Mouse (Mus musculus): ENCODE results near the gene Gm17416. TPM values are rescaled to one million over a fixed set of nuclear protein-coding genes. Genes with fewer than 3 reads are reported as not detected.

Gm17416 gene
- polyA plus RNA-seq, 1 experiment, result not detected

DNA sequence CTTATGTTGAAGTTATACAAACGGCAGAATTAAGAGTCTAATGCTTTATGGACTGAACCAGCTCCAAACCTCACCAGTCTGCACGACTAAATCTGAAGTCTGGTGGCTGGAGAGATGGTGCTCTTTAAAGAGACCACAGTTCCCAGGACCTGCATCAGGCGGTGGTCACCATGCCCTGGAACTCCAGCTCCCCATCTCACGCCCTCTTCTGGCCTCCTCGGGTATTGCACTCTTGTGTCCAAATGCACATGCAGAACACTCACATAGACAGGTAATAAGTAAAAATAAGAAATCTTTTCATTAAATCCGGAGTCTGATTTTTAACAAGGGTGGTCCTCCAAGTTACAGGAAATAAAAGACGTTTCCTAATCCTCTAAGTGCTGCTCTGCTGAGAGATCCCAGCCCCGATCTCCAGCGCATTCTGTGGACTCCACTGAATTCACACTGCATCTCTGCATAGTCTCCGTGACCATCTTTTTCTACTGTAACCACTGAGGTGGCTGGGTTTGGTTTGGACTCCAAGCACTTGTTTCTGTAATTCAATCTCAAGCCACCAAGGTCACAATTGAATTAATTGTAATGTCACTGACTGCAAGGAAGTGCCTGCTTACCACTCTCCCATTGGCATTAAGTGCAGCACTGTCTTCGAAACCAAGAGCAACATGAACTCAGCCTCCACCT, 3.1 kb downstream of the Gm17416 start, which contains the start of gene Defb21:
Gene Defb21, plus strand, starts transcription at position 631 of the 681 bp plus-strand sequence.
- no peak within 1 kb of the TSS for H3K4me3 ChIP-seq (ENCODE audit: insufficient read depth, poor library complexity, severe bottlenecking)
- H3K36me3 ChIP-seq (ENCODE audit: control insufficient read depth, insufficient read depth), result no peaks in the 10 kb centered on the region
- no peak for TF ChIP-seq MYOD1 (IDR thresholded peaks at IDR 0.05; ENCODE audit: control insufficient read depth, insufficient read length, low read depth)
- no peak for TF ChIP-seq USF1 (IDR thresholded peaks at IDR 0.05; ENCODE audit: low read depth)
- TF ChIP-seq MAX (IDR thresholded peaks at IDR 0.05), result no peak
- TF ChIP-seq FOSL1 (IDR thresholded peaks at IDR 0.05; ENCODE audit: insufficient read depth, low read length, poor library complexity, severe bottlenecking), result no peak
- no peak for TF ChIP-seq CTCF (IDR thresholded peaks at IDR 0.05; ENCODE audit: control insufficient read depth, insufficient read depth, insufficient read length)
- TF ChIP-seq CEBPB (IDR thresholded peaks at IDR 0.05; ENCODE audit: low read depth), result no peak
- no peak for TF ChIP-seq MYOG (IDR thresholded peaks at IDR 0.05; ENCODE audit: control insufficient read depth, extremely low read depth, insufficient read length)
- no peaks in the 10 kb centered on the region for H3K79me3 ChIP-seq (ENCODE audit: low read depth)
- no peaks in the 10 kb centered on the region for H3K79me2 ChIP-seq (ENCODE audit: control insufficient read depth, insufficient read depth)
- H3K27me3 ChIP-seq (ENCODE audit: control insufficient read depth, insufficient read depth, insufficient read length), result peaks cover 17% of the 10 kb centered on the region
- H3ac ChIP-seq (ENCODE audit: control insufficient read depth, insufficient read length, low read depth), result no peak within 1 kb of the TSS

DNA sequence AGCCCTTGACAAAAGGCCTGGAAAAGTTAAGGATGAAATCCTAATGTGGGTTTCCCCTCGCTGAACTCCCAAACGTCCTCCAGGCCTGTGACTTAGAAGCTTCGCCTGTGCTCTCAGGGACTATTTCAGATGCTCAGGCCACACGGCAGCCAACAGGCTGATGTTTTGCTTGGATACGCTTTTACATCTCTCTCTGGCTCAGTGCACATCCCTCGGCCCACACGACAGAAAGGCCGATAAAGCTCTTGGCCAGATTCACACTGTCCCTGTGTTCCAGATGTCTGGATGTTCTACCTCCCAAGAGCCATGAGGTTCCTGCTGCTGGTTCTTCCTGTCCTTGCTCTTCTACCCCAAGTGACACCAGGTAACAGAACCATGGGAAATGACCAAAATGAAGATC, 4.3 kb downstream of the Gm17416 start:
- Histone ChIP-seq H3K36me3 (ENCODE audit: control insufficient read depth, insufficient read depth) (no peaks in the 10 kb centered on the region), H3K79me2 (ENCODE audit: control insufficient read depth, insufficient read depth) (no peaks in the 10 kb centered on the region), H3K79me3 (ENCODE audit: low read depth) (no peaks in the 10 kb centered on the region), H3K27me3 (ENCODE audit: control insufficient read depth, insufficient read depth, insufficient read length) (peaks cover 17% of the 10 kb centered on the region), H3K4me3 (ENCODE audit: insufficient read depth, poor library complexity, severe bottlenecking) (no peak overlapping the region), H3ac (ENCODE audit: control insufficient read depth, insufficient read length, low read depth) (no peak overlapping the region)
- TF ChIP-seq MYOG (IDR thresholded peaks at IDR 0.05; ENCODE audit: control insufficient read depth, extremely low read depth, insufficient read length), result no peak
- no peak for TF ChIP-seq MAX (IDR thresholded peaks at IDR 0.05)
- TF ChIP-seq CEBPB (IDR thresholded peaks at IDR 0.05; ENCODE audit: low read depth), result no peak
- no peak for TF ChIP-seq FOSL1 (IDR thresholded peaks at IDR 0.05; ENCODE audit: insufficient read depth, low read length, poor library complexity, severe bottlenecking)
- no peak for TF ChIP-seq MYOD1 (IDR thresholded peaks at IDR 0.05; ENCODE audit: control insufficient read depth, insufficient read length, low read depth)
- TF ChIP-seq USF1 (IDR thresholded peaks at IDR 0.05; ENCODE audit: low read depth), result no peak
- no peak for TF ChIP-seq CTCF (IDR thresholded peaks at IDR 0.05; ENCODE audit: control insufficient read depth, insufficient read depth, insufficient read length)

DNA sequence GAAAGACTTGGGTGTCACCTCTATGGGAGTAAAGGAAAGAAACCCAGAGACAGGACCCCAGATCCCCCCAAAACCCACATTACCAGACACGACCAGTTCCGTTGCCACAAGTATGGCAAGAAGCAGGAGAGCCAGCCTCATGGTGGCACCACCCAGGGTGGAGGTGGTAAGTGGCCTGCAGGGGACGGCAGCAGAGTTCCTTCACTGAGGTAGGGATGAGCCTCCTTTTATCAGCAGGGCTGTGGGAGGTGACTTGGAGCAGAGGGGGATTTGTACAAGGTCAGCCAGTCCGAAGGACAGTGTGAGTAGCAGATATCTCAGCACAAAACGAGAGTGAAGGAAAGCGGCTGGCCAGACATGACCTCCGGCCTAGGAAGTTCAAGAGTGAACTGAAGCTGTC, 11.0 kb downstream of the Gm17416 start, which contains the start of gene Defb19:
Gene Defb19, minus strand, starts transcription at position 206 of the 400 bp plus-strand sequence.
- H3K27me3 ChIP-seq (ENCODE audit: control insufficient read depth, insufficient read depth, insufficient read length), result peaks cover 20% of the 10 kb centered on the region
- H3K4me3 ChIP-seq (ENCODE audit: insufficient read depth, poor library complexity, severe bottlenecking), result no peak within 1 kb of the TSS
- H3K79me3 ChIP-seq (ENCODE audit: low read depth), result no peaks in the 10 kb centered on the region
- H3ac ChIP-seq (ENCODE audit: control insufficient read depth, insufficient read length, low read depth), result no peak within 1 kb of the TSS
- TF ChIP-seq CTCF (IDR thresholded peaks at IDR 0.05; ENCODE audit: control insufficient read depth, insufficient read depth, insufficient read length), result no peak
- no peak for TF ChIP-seq MYOG (IDR thresholded peaks at IDR 0.05; ENCODE audit: control insufficient read depth, extremely low read depth, insufficient read length)
- TF ChIP-seq FOSL1 (IDR thresholded peaks at IDR 0.05; ENCODE audit: insufficient read depth, low read length, poor library complexity, severe bottlenecking), result no peak
- no peak for TF ChIP-seq CEBPB (IDR thresholded peaks at IDR 0.05; ENCODE audit: low read depth)
- no peaks in the 10 kb centered on the region for H3K79me2 ChIP-seq (ENCODE audit: control insufficient read depth, insufficient read depth)
- no peaks in the 10 kb centered on the region for H3K36me3 ChIP-seq (ENCODE audit: control insufficient read depth, insufficient read depth)

DNA sequence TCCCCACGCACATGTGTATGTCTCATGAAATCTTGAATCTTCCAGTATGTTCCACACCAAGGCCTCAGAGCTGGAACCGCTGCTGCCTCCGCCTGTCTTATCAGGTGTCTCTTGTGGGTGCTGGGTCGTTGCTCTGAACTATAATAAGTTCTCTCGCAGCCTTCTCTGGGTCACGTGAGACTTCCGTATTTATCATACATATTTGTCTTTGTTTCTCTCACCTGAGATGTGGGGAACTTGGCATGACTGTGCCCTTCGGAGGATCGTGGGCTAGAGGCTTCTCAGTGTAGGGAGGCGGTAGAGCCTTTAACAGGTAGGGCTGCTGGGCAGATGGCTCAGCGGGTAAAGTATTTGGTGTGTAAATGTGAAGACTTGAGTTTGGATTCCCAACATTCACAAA, 11.5 kb downstream of the Gm17416 start:
- Histone ChIP-seq H3K79me2 (ENCODE audit: control insufficient read depth, insufficient read depth) (no peaks in the 10 kb centered on the region), H3K79me3 (ENCODE audit: low read depth) (no peaks in the 10 kb centered on the region), H3K27me3 (ENCODE audit: control insufficient read depth, insufficient read depth, insufficient read length) (peaks cover 20% of the 10 kb centered on the region), H3K4me3 (ENCODE audit: insufficient read depth, poor library complexity, severe bottlenecking) (no peak overlapping the region), H3K36me3 (ENCODE audit: control insufficient read depth, insufficient read depth) (no peaks in the 10 kb centered on the region), H3ac (ENCODE audit: control insufficient read depth, insufficient read length, low read depth) (no peak overlapping the region)
- TF ChIP-seq CEBPB (IDR thresholded peaks at IDR 0.05; ENCODE audit: low read depth) (no peak), MAX (IDR thresholded peaks at IDR 0.05) (no peak), FOSL1 (IDR thresholded peaks at IDR 0.05; ENCODE audit: insufficient read depth, low read length, poor library complexity, severe bottlenecking) (no peak), USF1 (IDR thresholded peaks at IDR 0.05; ENCODE audit: low read depth) (no peak), MYOD1 (IDR thresholded peaks at IDR 0.05; ENCODE audit: control insufficient read depth, insufficient read length, low read depth) (no peak), CTCF (IDR thresholded peaks at IDR 0.05; ENCODE audit: control insufficient read depth, insufficient read depth, insufficient read length) (no peak), MYOG (IDR thresholded peaks at IDR 0.05; ENCODE audit: control insufficient read depth, extremely low read depth, insufficient read length) (no peak)

DNA sequence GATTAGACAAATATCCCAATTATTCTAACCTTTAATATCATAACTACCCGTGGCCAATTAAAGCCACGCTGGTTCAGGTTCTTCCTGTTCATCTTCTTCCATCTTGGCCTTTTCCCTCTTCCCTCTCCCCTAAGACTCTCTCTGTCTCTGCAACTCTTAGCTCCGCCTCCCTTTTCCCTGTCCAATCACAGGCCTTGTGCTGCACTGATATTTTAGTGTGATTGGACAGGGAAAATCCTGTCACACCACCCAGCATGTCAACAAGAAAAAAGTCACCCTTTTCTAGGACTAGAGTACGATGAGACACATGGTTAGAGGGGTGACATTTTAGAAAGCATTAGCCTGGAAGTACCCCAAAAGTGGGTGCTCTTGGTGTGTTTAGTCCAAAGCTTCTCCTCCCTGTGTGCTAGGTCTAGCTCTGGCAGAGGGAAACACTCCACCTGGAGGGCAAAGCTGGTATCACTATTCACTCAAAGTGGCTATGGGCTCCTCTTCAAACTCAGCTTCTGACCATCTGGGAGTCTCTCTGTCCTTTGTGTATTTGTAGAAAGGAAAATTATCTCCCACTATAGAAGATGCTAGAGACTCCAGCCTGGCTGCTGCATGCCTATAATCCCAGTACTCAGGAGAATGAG, 17.9 kb downstream of the Gm17416 start:
- Histone ChIP-seq H3ac (ENCODE audit: control insufficient read depth, insufficient read length, low read depth) (no peak overlapping the region), H3K4me3 (ENCODE audit: insufficient read depth, poor library complexity, severe bottlenecking) (no peak overlapping the region), H3K36me3 (ENCODE audit: control insufficient read depth, insufficient read depth) (no peaks in the 10 kb centered on the region), H3K27me3 (ENCODE audit: control insufficient read depth, insufficient read depth, insufficient read length) (peaks cover 14% of the 10 kb centered on the region), H3K79me2 (ENCODE audit: control insufficient read depth, insufficient read depth) (no peaks in the 10 kb centered on the region), H3K79me3 (ENCODE audit: low read depth) (no peaks in the 10 kb centered on the region)
- TF ChIP-seq MYOD1 (IDR thresholded peaks at IDR 0.05; ENCODE audit: control insufficient read depth, insufficient read length, low read depth), result no peak
- no peak for TF ChIP-seq CEBPB (IDR thresholded peaks at IDR 0.05; ENCODE audit: low read depth)
- no peak for TF ChIP-seq MAX (IDR thresholded peaks at IDR 0.05)
- no peak for TF ChIP-seq MYOG (IDR thresholded peaks at IDR 0.05; ENCODE audit: control insufficient read depth, extremely low read depth, insufficient read length)
- TF ChIP-seq CTCF (IDR thresholded peaks at IDR 0.05; ENCODE audit: control insufficient read depth, insufficient read depth, insufficient read length), result no peak
- TF ChIP-seq FOSL1 (IDR thresholded peaks at IDR 0.05; ENCODE audit: insufficient read depth, low read length, poor library complexity, severe bottlenecking), result no peak
- TF ChIP-seq USF1 (IDR thresholded peaks at IDR 0.05; ENCODE audit: low read depth), result no peak
